Mouse (Mus musculus) liver, postnatal 0 days (tissue): ENCODE results near the gene Rnf224.

Experiments
- CTCF ChIP-seq: sonication (generic); IDR thresholded peaks from 2 replicates; pipeline ENCODE4 v1.5.1; 2016; ENCODE audit warnings: antibody characterized with exemption, low read depth
- EP300 ChIP-seq: IDR thresholded peaks from 2 replicates; pipeline ENCODE4 v1.6.1; 2016; ENCODE audit warnings: antibody characterized with exemption, low read depth, mild to moderate bottlenecking

DNA sequence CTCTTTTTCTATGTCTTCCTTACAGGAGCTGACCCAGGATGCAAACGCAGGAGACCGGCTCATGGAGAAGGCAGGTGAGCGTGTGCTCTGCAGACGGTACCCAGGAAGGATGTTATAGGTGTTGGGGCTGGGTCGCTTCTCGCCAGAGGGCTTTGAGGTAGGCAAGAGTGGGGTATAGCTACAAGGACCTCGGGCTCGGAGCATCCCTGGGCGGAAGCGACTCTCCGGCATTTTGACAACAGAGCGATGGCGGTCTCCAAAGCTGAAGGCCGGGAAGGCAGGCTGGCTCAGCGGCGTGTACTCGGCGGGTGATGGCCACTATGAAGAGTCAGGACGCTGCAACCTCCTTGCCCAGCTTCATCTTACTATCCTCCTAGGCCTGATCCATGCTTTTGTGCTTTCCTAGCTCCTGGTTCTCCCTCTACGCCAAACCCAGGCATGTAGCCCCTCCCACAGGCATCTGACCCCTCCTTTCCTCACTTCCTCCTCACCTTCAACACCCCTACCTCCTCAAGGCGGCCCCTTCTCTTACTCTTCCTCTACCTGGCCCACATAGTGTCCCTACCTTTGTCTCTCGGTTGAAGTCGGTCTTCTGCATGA lies 23.2 kb downstream of the Rnf224 start:
- TF ChIP-seq CTCF = no peak
- no peak for TF ChIP-seq EP300
